Comparison of ENCODE assay signal across 10 mouse cellular contexts in the genomic region with DNA sequence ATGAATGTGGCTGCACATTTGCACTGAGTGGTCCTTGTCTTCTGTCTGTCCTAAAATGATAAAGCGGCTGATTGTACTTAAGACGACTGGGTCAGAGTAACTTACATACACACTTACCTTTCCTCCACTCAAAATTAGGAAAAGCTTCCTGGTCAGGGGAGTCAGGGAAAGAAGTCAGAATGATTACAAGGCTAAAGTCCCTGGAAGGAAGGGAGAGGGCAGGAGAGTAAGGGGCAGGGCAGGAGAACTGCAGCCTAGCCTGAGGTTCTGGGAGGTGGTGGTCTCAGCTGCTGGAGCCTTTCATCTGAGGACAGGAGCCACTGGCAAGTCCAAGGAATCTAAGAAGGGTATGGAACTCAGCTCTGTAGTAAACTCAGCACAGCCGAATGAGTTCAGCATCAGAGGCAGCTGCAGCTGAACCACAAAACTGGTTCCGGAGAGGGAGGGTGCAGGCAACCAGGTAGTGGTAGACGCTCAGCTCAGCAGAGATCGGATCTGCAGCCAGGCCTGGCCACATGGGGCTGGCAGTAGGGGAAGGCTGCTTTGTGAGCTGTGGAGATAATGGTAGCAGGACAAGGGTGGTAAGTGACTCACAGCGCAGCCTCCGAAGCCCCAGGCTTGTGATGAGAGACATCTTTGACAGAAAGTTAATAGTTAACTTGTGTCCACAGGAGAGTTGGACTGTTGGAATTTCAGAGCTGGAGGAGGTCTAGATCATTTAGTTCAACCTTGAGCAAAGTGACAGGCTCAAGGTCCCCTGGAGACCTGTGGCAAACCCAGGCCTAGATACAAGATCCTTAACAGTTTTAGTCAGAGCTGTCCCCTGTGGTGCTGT. TPM values are rescaled to one million over a fixed set of nuclear protein-coding genes. Genes with fewer than 3 reads are reported as not detected.
A peak's percentile ranks its signal among the peaks of the same experiment; 100 is the strongest.
DNase-seq lines count a peak whose midpoint lies in the region; ATAC-seq and TF ChIP-seq lines count a peak whose summit lies in the region.
"Had no signal": no experiment of that assay in that cellular context is flagged by ENCODE, and none has a peak within 500 bp of the region (broad histone marks: within the 10 kb centered on the region; RNA-seq: fewer than 3 reads in every experiment).

No protein-coding gene starts in this region.

- H3K4me3 ChIP-seq in midbrain, embryonic 11.5 days (ENCODE audit: low read depth, low read length), result no peak overlapping the region
- no peak overlapping the region for H3K4me3 ChIP-seq in midbrain, embryonic 16.5 days (ENCODE audit: low read depth, low read length)
- no peak overlapping the region for H3K4me3 ChIP-seq in liver, embryonic 14.5 days (ENCODE audit: insufficient read depth in 1 of 2, low read depth in 2 of 2, low read length in 2 of 2)
- no peak overlapping the region for H3K4me3 ChIP-seq in forebrain, postnatal 0 days (ENCODE audit: low read depth, low read length)

- H3K9ac ChIP-seq in midbrain, embryonic 11.5 days (ENCODE audit: low read length), result no peak overlapping the region
- no peak overlapping the region for H3K9ac ChIP-seq in midbrain, embryonic 16.5 days (ENCODE audit: low read depth, low read length)
- peak overlapping the region; percentile 48 for H3K9ac ChIP-seq in liver, embryonic 14.5 days (replicated peaks)
- H3K9ac ChIP-seq in forebrain, postnatal 0 days, result no peak overlapping the region

- 0 out of 2 replicates have a peak, but pooled peaks have one; percentile 10 for TF ChIP-seq CTCF in liver, embryonic 14.5 days (IDR thresholded peaks at IDR 0.05; ENCODE audit: low read depth)
- no peak for TF ChIP-seq CTCF in forebrain, postnatal 0 days (IDR thresholded peaks at IDR 0.05; ENCODE audit: low read depth)

- no peak overlapping the region for H3K4me2 ChIP-seq in midbrain, embryonic 11.5 days
- H3K4me2 ChIP-seq in midbrain, embryonic 16.5 days (ENCODE audit: low read length), result no peak overlapping the region
- H3K4me2 ChIP-seq in liver, embryonic 14.5 days (ENCODE audit: low read depth), result peak overlapping the region; percentile 53
- H3K4me2 ChIP-seq in forebrain, postnatal 0 days (ENCODE audit: low read depth), result no peak overlapping the region

- H3K9me3 ChIP-seq in midbrain, embryonic 11.5 days (ENCODE audit: control insufficient read depth, low read length), result no peaks in the 10 kb centered on the region
- no peaks in the 10 kb centered on the region for H3K9me3 ChIP-seq in midbrain, embryonic 16.5 days (replicated peaks; ENCODE audit: control insufficient read depth, low read length, poor library complexity, severe bottlenecking)
- no peaks in the 10 kb centered on the region for H3K9me3 ChIP-seq in liver, embryonic 14.5 days (ENCODE audit: control insufficient read depth, low read length)
- H3K9me3 ChIP-seq in forebrain, postnatal 0 days (ENCODE audit: low read length), result no peaks in the 10 kb centered on the region

- peak; percentile 67 for DNase-seq in midbrain, embryonic 11.5 days (ENCODE audit: low spot score, missing footprints)
- DNase-seq in kidney, adult 18-20 months, result peak; percentile 75
- DNase-seq in liver, embryonic 14.5 days (ENCODE audit: low read depth in 3 of 3, low spot score in 3 of 3), result no peak
- no peak for DNase-seq in ovary, postnatal 14 days (ENCODE audit: low spot score)
- DNase-seq in embryo, embryonic 10.5 days (ENCODE audit: low spot score), result no peak
- no peak for DNase-seq in forebrain, postnatal 0 days
- DNase-seq: heart, adult 11 months; lung, adult 2 months had no signal

- no peaks in the 10 kb centered on the region for H3K27me3 ChIP-seq in midbrain, embryonic 11.5 days (ENCODE audit: control insufficient read depth, insufficient read depth, low read length)
- H3K27me3 ChIP-seq in midbrain, embryonic 16.5 days (ENCODE audit: control insufficient read depth, insufficient read depth, low read depth, low read length), result no peaks in the 10 kb centered on the region
- H3K27me3 ChIP-seq in liver, embryonic 14.5 days (ENCODE audit: control insufficient read depth, insufficient read depth, low read length), result no peaks in the 10 kb centered on the region
- H3K27me3 ChIP-seq in forebrain, postnatal 0 days (ENCODE audit: insufficient read depth, low read length), result no peaks in the 10 kb centered on the region

- TF ChIP-seq EP300 in liver, embryonic 14.5 days (IDR thresholded peaks at IDR 0.05; ENCODE audit: low read depth), result 0 out of 2 replicates have a peak, but pooled peaks have one; percentile 13

- no peaks in the 10 kb centered on the region for H3K36me3 ChIP-seq in midbrain, embryonic 11.5 days (ENCODE audit: control insufficient read depth, insufficient read depth, low read length)
- no peaks in the 10 kb centered on the region for H3K36me3 ChIP-seq in midbrain, embryonic 16.5 days (ENCODE audit: control insufficient read depth, insufficient read depth, low read length)
- 0 out of 2 replicates have a peak, but pooled peaks cover under 1% of the 10 kb centered on the region for H3K36me3 ChIP-seq in liver, embryonic 14.5 days (replicated peaks; ENCODE audit: control insufficient read depth, insufficient read depth, low read depth)
- 0 out of 2 replicates have a peak, but pooled peaks cover under 1% of the 10 kb centered on the region for H3K36me3 ChIP-seq in forebrain, postnatal 0 days (ENCODE audit: insufficient read depth)

- WGBS in midbrain, embryonic 11.5 days, result 75% methylated on average over 8 of the region's 8 CpGs
- 73% methylated on average over 8 of the region's 8 CpGs for WGBS in midbrain, embryonic 16.5 days
- WGBS in liver, embryonic 14.5 days (ENCODE audit: insufficient replicate concordance), result 5% methylated on average over 8 of the region's 8 CpGs
- 79% methylated on average over 8 of the region's 8 CpGs for WGBS in forebrain, postnatal 0 days

- H3K4me1 ChIP-seq in midbrain, embryonic 11.5 days (ENCODE audit: control insufficient read depth, insufficient read depth, low read length), result peaks cover under 1% of the 10 kb centered on the region
- peaks cover 1% of the 10 kb centered on the region; the same call in 1 of the 2 replicates for H3K4me1 ChIP-seq in midbrain, embryonic 16.5 days (ENCODE audit: control insufficient read depth, insufficient read depth, low read length)
- peaks cover 42 to 49% of the 10 kb centered on the region in 2 experiments for H3K4me1 ChIP-seq in liver, embryonic 14.5 days (replicated peaks; ENCODE audit: control insufficient read depth in 2 of 2, insufficient read depth in 2 of 2, low read length in 1 of 2)
- H3K4me1 ChIP-seq in forebrain, postnatal 0 days (ENCODE audit: insufficient read depth), result no peaks in the 10 kb centered on the region

- no peak for ATAC-seq in midbrain, embryonic 11.5 days (ENCODE audit: low FRiP score)
- no peak for ATAC-seq in midbrain, embryonic 16.5 days
- peak; percentile 87 for ATAC-seq in liver, embryonic 14.5 days (ENCODE audit: insufficient read depth)
- ATAC-seq in forebrain, postnatal 0 days, result no peak

- H3K27ac ChIP-seq in midbrain, embryonic 11.5 days (ENCODE audit: low read depth, low read length), result no peak overlapping the region
- no peak overlapping the region for H3K27ac ChIP-seq in midbrain, embryonic 16.5 days (ENCODE audit: low read length)
- peak overlapping the region; percentile 73 for H3K27ac ChIP-seq in liver, embryonic 14.5 days
- H3K27ac ChIP-seq in forebrain, postnatal 0 days (ENCODE audit: low read depth, low read length), result no peak overlapping the region

RNA-seq across cellular contexts. Expression of a gene that starts 9.1 kb away (rescaled TPM):
- 22.6 and 23.8 TPM in 2 replicates for polyA plus RNA-seq in midbrain, embryonic 11.5 days (2014; fragmentation: Nextera tagmentation; extraction: Ambion mirVana)
- 46.8 and 55.4 TPM in 2 replicates for polyA plus RNA-seq in midbrain, embryonic 16.5 days (2015; fragmentation: Nextera tagmentation; extraction: Ambion mirVana)
- polyA plus RNA-seq in liver, embryonic 14.5 days (2012; rRNA removed), result 10.6 and 15.4 TPM in 2 replicates
- polyA plus RNA-seq in liver, embryonic 14.5 days (2014; fragmentation: Nextera tagmentation; extraction: Ambion mirVana), result 13.5 and 14.3 TPM in 2 replicates
- total RNA-seq in forebrain, postnatal 0 days (2014; rRNA removed), result 67.5 and 85.2 TPM in 2 replicates
- 23.9 and 33.8 TPM in 2 replicates for polyA plus RNA-seq in forebrain, postnatal 0 days (2015; fragmentation: Nextera tagmentation; extraction: Ambion mirVana)

RNA-seq across cellular contexts. Expression of a gene that starts 15.5 kb away (rescaled TPM):
- polyA plus RNA-seq in midbrain, embryonic 11.5 days (2014; fragmentation: Nextera tagmentation; extraction: Ambion mirVana), result 0.65 and 0.79 TPM in 2 replicates
- polyA plus RNA-seq in midbrain, embryonic 16.5 days (2015; fragmentation: Nextera tagmentation; extraction: Ambion mirVana), result 2.0 and 2.5 TPM in 2 replicates
- not detected in 2 replicates for polyA plus RNA-seq in liver, embryonic 14.5 days (2012; rRNA removed)
- 0.11 and 0.18 TPM in 2 replicates for polyA plus RNA-seq in liver, embryonic 14.5 days (2014; fragmentation: Nextera tagmentation; extraction: Ambion mirVana)
- not detected in 2 replicates for total RNA-seq in forebrain, postnatal 0 days (2014; rRNA removed)
- 0.29 TPM in 1 of 2 replicates, not detected in the other for polyA plus RNA-seq in forebrain, postnatal 0 days (2015; fragmentation: Nextera tagmentation; extraction: Ambion mirVana)
- polyA plus RNA-seq: cortical plate, adult 2 months; lung, adult 2 months had no signal

RNA-seq across cellular contexts. Expression of a gene that starts 47.0 kb away (rescaled TPM):
- 2.3 and 2.7 TPM in 2 replicates for polyA plus RNA-seq in midbrain, embryonic 11.5 days (2014; fragmentation: Nextera tagmentation; extraction: Ambion mirVana)
- polyA plus RNA-seq in midbrain, embryonic 16.5 days (2015; fragmentation: Nextera tagmentation; extraction: Ambion mirVana), result 0.24 and 0.47 TPM in 2 replicates
- polyA plus RNA-seq in liver, embryonic 14.5 days (2012; rRNA removed), result not detected in 2 replicates
- polyA plus RNA-seq in liver, embryonic 14.5 days (2014; fragmentation: Nextera tagmentation; extraction: Ambion mirVana), result not detected in 2 replicates
- total RNA-seq in forebrain, postnatal 0 days (2014; rRNA removed), result 0.23 and 0.95 TPM in 2 replicates
- polyA plus RNA-seq in forebrain, postnatal 0 days (2015; fragmentation: Nextera tagmentation; extraction: Ambion mirVana), result 0.41 and 0.88 TPM in 2 replicates
- polyA plus RNA-seq: cortical plate, adult 2 months; lung, adult 2 months had no signal

Comparison
In these comparisons a context has a peak if more than half of its experiments do, and no peak if none do; other contexts are left out.
1. DNase-seq: peak in midbrain, embryonic 11.5 days (single experiment) and kidney, adult 18-20 months (single experiment); none in liver, embryonic 14.5 days (0 of 3), ovary, postnatal 14 days (single experiment), embryo, embryonic 10.5 days (single experiment) and forebrain, postnatal 0 days (single experiment).